Mouse (Mus musculus): ENCODE results near the gene Olfr830.
"Not testable (repeated sequence)": the region's sequence is repeated elsewhere in the genome, so short reads cannot be mapped to it uniquely, and the experiment has no call there.

- TF ChIP-seq CTCF, POLR2A (IDR thresholded peaks at IDR 0.05; ENCODE audit: extremely low read depth, insufficient read depth, low read length): not testable (repeated sequence)
Observed at GRCm38 (mm10) chr9:18927921-18928320, 53.4 kb downstream of the Olfr830 start.

Data from cortical plate, adult 2 months (tissue).